Mouse (Mus musculus): ENCODE results near the gene Olfr504.
"Not testable (repeated sequence)": the region's sequence is repeated elsewhere in the genome, so short reads cannot be mapped to it uniquely, and the experiment has no call there.

The Olfr504 gene

GRCm38 (mm10) chr7:108565693-108566092 lies at the start of gene Olfr504:
Gene Olfr504 (minus strand): TSS chr7:108565793.
- DNase-seq: no peak

- no peak for DNase-seq
Measured at GRCm38 (mm10) chr7:108614110-108614509, 48.5 kb upstream of the Olfr504 start.

- DNase-seq: no peak
Measured at GRCm38 (mm10) chr7:108610487-108610886, 44.9 kb upstream of the Olfr504 start, which contains the start of gene Olfr506. Gene Olfr506 (plus strand): TSS chr7:108610787.

- DNase-seq: not testable (repeated sequence)
Measured at GRCm38 (mm10) chr7:108601916-108602315, 36.3 kb upstream of the Olfr504 start.

GRCm38 (mm10) chr7:108589797-108590196 lies 24.2 kb upstream of the Olfr504 start:
- DNase-seq: no peak

- DNase-seq: not testable (repeated sequence)
Measured at GRCm38 (mm10) chr7:108544227-108544626, 21.4 kb downstream of the Olfr504 start, which contains the start of gene Olfr503. Gene Olfr503 (plus strand): TSS chr7:108544527.

GRCm38 (mm10) chr7:108542416-108542815 lies 23.2 kb downstream of the Olfr504 start:
- DNase-seq: no peak

- DNase-seq: no peak
Measured at GRCm38 (mm10) chr7:108524965-108525364, 40.6 kb downstream of the Olfr504 start, which contains the start of gene Olfr502. Gene Olfr502 (minus strand): TSS chr7:108525065.
